Mouse (Mus musculus): ENCODE results near the gene Arhgap17. TPM values are rescaled to one million over a fixed set of nuclear protein-coding genes. Genes with fewer than 3 reads are reported as not detected.
A peak's percentile ranks its signal among the peaks of the same experiment; 100 is the strongest.

Arhgap17 gene
- 18.9 and 38.3 TPM in 2 replicates for polyA plus RNA-seq (2011; ENCODE audit: insufficient read depth, insufficient read length, low replicate concordance, missing spikeins)

- Histone ChIP-seq H3K4me3 (replicated peaks; ENCODE audit: control insufficient read depth, low read depth, low read length) (peak within 1 kb of the TSS; percentile 84), H3K27ac (ENCODE audit: control insufficient read depth, insufficient read depth, low read depth, low read length, poor library complexity) (peak within 1 kb of the TSS; percentile 55), H3K4me1 (ENCODE audit: control insufficient read depth, insufficient read depth, low read length) (peaks cover 11% of the 10 kb centered on the region; the same call in 1 of the 2 replicates)
- TF ChIP-seq CTCF (IDR thresholded peaks at IDR 0.05; ENCODE audit: control insufficient read depth, insufficient read depth, low read length) = 0 out of 2 replicates have a peak, but pooled peaks have one; percentile 0
- TF ChIP-seq POLR2A (IDR thresholded peaks at IDR 0.05; ENCODE audit: borderline replicate concordance, control insufficient read depth, low read depth, low read length) = peak; percentile 51; the same call in 1 of the 2 replicates
- under 1% methylated on average over 64 of the region's 64 CpGs for WGBS
Observed at GRCm38 (mm10) chr7:123369759-123370481, at the start of gene Arhgap17, which contains the start of gene Lcmt1. Arhgap17 (minus strand) TSS chr7:123369915. Lcmt1 (plus strand) TSS chr7:123369784.

DNA sequence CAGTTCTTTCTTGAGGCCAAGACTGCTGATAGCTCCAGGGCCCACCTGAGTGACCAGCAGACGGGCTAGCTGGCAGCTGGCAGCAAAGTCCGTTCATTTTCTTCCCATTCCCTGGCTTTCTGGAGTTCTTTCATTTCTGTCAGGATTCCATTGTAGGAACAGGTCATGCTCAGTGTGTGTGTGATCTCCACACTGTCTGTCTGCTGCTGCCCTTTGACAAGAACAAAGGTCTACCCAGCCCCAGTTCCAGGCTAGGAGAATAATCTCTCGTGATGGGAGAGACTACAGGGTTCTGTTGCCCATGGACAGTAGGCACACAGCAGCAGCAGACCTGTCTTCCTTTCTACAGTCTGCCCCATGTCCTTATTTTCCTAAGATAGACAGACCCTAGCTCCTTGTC lies 47.9 kb upstream of the Arhgap17 start:
- H3K4me3 ChIP-seq (replicated peaks; ENCODE audit: control insufficient read depth, low read depth, low read length) = no peak overlapping the region
- WGBS = 97% methylated on average over 3 of the region's 3 CpGs
- H3K27ac ChIP-seq (ENCODE audit: control insufficient read depth, insufficient read depth, low read depth, low read length, poor library complexity) = no peak overlapping the region
- no peak for TF ChIP-seq CTCF (IDR thresholded peaks at IDR 0.05; ENCODE audit: control insufficient read depth, insufficient read depth, low read length)
- no peak for TF ChIP-seq POLR2A (IDR thresholded peaks at IDR 0.05; ENCODE audit: borderline replicate concordance, control insufficient read depth, low read depth, low read length)
- no peaks in the 10 kb centered on the region for H3K4me1 ChIP-seq (ENCODE audit: control insufficient read depth, insufficient read depth, low read length)

GRCm38 (mm10) chr7:123416803-123417202 lies 47.1 kb upstream of the Arhgap17 start:
- Histone ChIP-seq H3K4me1 (ENCODE audit: control insufficient read depth, insufficient read depth, low read length) (no peaks in the 10 kb centered on the region), H3K27ac (ENCODE audit: control insufficient read depth, insufficient read depth, low read depth, low read length, poor library complexity) (no peak overlapping the region), H3K4me3 (replicated peaks; ENCODE audit: control insufficient read depth, low read depth, low read length) (no peak overlapping the region)
- WGBS = 87% methylated on average over 4 of the region's 4 CpGs
- TF ChIP-seq POLR2A (IDR thresholded peaks at IDR 0.05; ENCODE audit: borderline replicate concordance, control insufficient read depth, low read depth, low read length) (no peak), CTCF (IDR thresholded peaks at IDR 0.05; ENCODE audit: control insufficient read depth, insufficient read depth, low read length) (no peak)

GRCm38 (mm10) chr7:123412143-123412542 lies 42.4 kb upstream of the Arhgap17 start:
- no peak for TF ChIP-seq POLR2A (IDR thresholded peaks at IDR 0.05; ENCODE audit: borderline replicate concordance, control insufficient read depth, low read depth, low read length)
- H3K4me1 ChIP-seq (ENCODE audit: control insufficient read depth, insufficient read depth, low read length) = no peaks in the 10 kb centered on the region
- H3K27ac ChIP-seq (ENCODE audit: control insufficient read depth, insufficient read depth, low read depth, low read length, poor library complexity) = no peak overlapping the region
- H3K4me3 ChIP-seq (replicated peaks; ENCODE audit: control insufficient read depth, low read depth, low read length) = no peak overlapping the region
- WGBS = 78% methylated on average over 3 of the region's 3 CpGs

DNA sequence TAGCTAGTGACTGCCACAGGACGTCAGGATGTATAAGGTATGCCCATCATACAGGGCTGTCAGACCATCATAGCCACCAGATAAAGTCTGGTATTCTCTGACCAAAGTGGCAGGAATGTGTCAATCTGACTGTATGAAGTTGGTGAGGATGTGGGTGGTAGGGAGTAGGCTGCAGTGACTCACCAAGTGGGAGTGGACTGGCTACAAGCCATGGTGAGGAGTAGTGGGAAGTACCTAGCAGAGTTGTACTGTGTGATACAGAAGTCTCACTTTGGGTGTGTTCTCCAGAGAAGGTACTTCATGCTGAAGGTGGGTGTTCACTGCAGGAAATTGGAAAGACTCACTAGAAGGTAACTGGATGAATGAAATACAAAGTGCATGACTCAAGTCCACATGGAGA lies 41.4 kb upstream of the Arhgap17 start:
- Histone ChIP-seq H3K27ac (ENCODE audit: control insufficient read depth, insufficient read depth, low read depth, low read length, poor library complexity) (no peak overlapping the region), H3K4me3 (replicated peaks; ENCODE audit: control insufficient read depth, low read depth, low read length) (no peak overlapping the region)
- TF ChIP-seq POLR2A (IDR thresholded peaks at IDR 0.05; ENCODE audit: borderline replicate concordance, control insufficient read depth, low read depth, low read length) (no peak), CTCF (IDR thresholded peaks at IDR 0.05; ENCODE audit: control insufficient read depth, insufficient read depth, low read length) (no peak)

GRCm38 (mm10) chr7:123410502-123410901 lies 40.8 kb upstream of the Arhgap17 start:
- H3K4me1 ChIP-seq (ENCODE audit: control insufficient read depth, insufficient read depth, low read length) = no peaks in the 10 kb centered on the region
- WGBS = 82% methylated on average over 7 of the region's 7 CpGs
- H3K4me3 ChIP-seq (replicated peaks; ENCODE audit: control insufficient read depth, low read depth, low read length) = no peak overlapping the region
- no peak overlapping the region for H3K27ac ChIP-seq (ENCODE audit: control insufficient read depth, insufficient read depth, low read depth, low read length, poor library complexity)
- TF ChIP-seq POLR2A (IDR thresholded peaks at IDR 0.05; ENCODE audit: borderline replicate concordance, control insufficient read depth, low read depth, low read length) (no peak), CTCF (IDR thresholded peaks at IDR 0.05; ENCODE audit: control insufficient read depth, insufficient read depth, low read length) (no peak)

More for the DNA sequence above, 41.4 kb upstream of the Arhgap17 start:
- H3K4me1 ChIP-seq (ENCODE audit: control insufficient read depth, insufficient read depth, low read length) = no peaks in the 10 kb centered on the region
- 84% methylated on average over 1 of the region's 1 CpGs for WGBS

GRCm38 (mm10) chr7:123406988-123407387 lies 37.3 kb upstream of the Arhgap17 start:
- H3K27ac ChIP-seq (ENCODE audit: control insufficient read depth, insufficient read depth, low read depth, low read length, poor library complexity) = no peak overlapping the region
- WGBS = 81% methylated on average over 4 of the region's 4 CpGs
- no peak for TF ChIP-seq CTCF (IDR thresholded peaks at IDR 0.05; ENCODE audit: control insufficient read depth, insufficient read depth, low read length)
- TF ChIP-seq POLR2A (IDR thresholded peaks at IDR 0.05; ENCODE audit: borderline replicate concordance, control insufficient read depth, low read depth, low read length) = no peak
- H3K4me3 ChIP-seq (replicated peaks; ENCODE audit: control insufficient read depth, low read depth, low read length) = no peak overlapping the region
- H3K4me1 ChIP-seq (ENCODE audit: control insufficient read depth, insufficient read depth, low read length) = no peaks in the 10 kb centered on the region

GRCm38 (mm10) chr7:123405619-123406018 lies 35.9 kb upstream of the Arhgap17 start:
- Histone ChIP-seq H3K4me1 (ENCODE audit: control insufficient read depth, insufficient read depth, low read length) (no peaks in the 10 kb centered on the region), H3K4me3 (replicated peaks; ENCODE audit: control insufficient read depth, low read depth, low read length) (no peak overlapping the region), H3K27ac (ENCODE audit: control insufficient read depth, insufficient read depth, low read depth, low read length, poor library complexity) (no peak overlapping the region)
- TF ChIP-seq POLR2A (IDR thresholded peaks at IDR 0.05; ENCODE audit: borderline replicate concordance, control insufficient read depth, low read depth, low read length) (no peak), CTCF (IDR thresholded peaks at IDR 0.05; ENCODE audit: control insufficient read depth, insufficient read depth, low read length) (no peak)
- 63% methylated on average over 3 of the region's 3 CpGs for WGBS
